Mouse (Mus musculus): ENCODE results near the gene Akt3.

DNA sequence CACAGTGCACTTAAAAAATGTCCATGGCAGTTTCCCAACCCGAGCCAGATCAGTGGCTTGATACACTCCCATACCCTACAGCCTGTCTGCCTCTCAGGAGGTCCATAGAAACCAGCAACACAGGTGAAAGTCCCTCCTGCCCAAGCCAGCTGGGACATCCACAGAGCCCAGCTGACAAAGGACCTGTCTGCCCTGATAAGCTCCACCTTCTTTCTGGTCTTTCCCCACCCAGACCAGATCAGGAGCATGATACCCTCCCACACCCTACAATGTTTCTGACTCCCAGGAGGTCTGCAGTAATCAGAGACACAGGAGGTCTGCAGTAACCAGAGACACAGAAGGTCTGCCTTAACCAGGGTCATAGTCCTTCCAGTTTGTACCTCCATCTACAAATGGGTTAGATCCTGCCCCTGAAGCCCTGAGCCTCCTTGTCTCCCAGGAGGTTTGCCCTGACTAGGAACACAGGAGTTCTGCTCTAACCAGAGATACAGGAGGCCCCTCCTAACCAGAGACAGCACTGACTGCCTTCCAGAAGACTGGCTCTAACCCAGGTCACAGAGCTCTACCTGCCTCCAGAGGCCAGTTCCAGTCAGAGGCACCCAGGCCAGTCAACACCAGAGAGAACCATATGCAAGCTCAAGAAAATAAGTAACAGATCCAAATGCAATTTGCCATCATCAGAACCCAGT is 175.9 kb downstream of the Akt3 start:
- TF ChIP-seq FLI1 (IDR thresholded peaks at IDR 0.05; ENCODE audit: low read length) (no peak), GATA1 (IDR thresholded peaks at IDR 0.05; ENCODE audit: borderline replicate concordance, low read length) (no peak)
